Mouse (Mus musculus) heart, postnatal 0 days (tissue): ENCODE measurements around the gene Six1. TPM values are rescaled to one million over a fixed set of nuclear protein-coding genes. Genes with fewer than 3 reads are reported as not detected.
"Not testable (repeated sequence)": the region's sequence is repeated elsewhere in the genome, so short reads cannot be mapped to it uniquely, and the experiment has no call there.

Experiments
- ATAC-seq: fragments of 200-750 bp; cut with Nextera tagmentation; 2 replicates; pipeline ENCODE4 v1.8.0; 2017; ENCODE audit warnings: low read depth, moderate number of reproducible peaks, moderate library complexity; ENCODE audit not compliant: insufficient read depth
- DNase-seq: peaks from one replicate; pipeline ENCODE4 v3.0.0-alpha.2; 2016; ENCODE audit warnings: low spot score
- H3K27ac ChIP-seq: fragments of 300-500 bp; sonication (generic); 2 replicates; pipeline ENCODE4 v1.5.1; 2014; ENCODE audit warnings: low read depth, mild to moderate bottlenecking
- H3K27me3 ChIP-seq: fragments of 300-500 bp; sonication (generic); 2 replicates; pipeline ENCODE4 v1.6.1; 2014; ENCODE audit warnings: low read length, mixed read lengths; ENCODE audit not compliant: control insufficient read depth, insufficient read depth
- H3K36me3 ChIP-seq: fragments of 300-500 bp; sonication (generic); replicated peaks from 2 replicates; pipeline ENCODE4 v1.6.1; 2014; ENCODE audit warnings: low read length, mixed read lengths; ENCODE audit not compliant: control insufficient read depth, insufficient read depth
- H3K4me1 ChIP-seq: fragments of 300-500 bp; sonication (generic); 2 replicates; pipeline ENCODE4 v1.6.1; 2014; ENCODE audit warnings: antibody characterized with exemption; ENCODE audit not compliant: control insufficient read depth, insufficient read depth
- H3K4me2 ChIP-seq: fragments of 300-500 bp; sonication (generic); 2 replicates; pipeline ENCODE4 v1.6.1; 2014; ENCODE audit warnings: low read depth, mild to moderate bottlenecking, low read length, moderate library complexity
- H3K4me3 ChIP-seq: fragments of 300-500 bp; sonication (generic); 2 replicates; pipeline ENCODE4 v1.5.1; 2014; ENCODE audit warnings: low read depth, low read length
- H3K9ac ChIP-seq: fragments of 300-500 bp; sonication (generic); replicated peaks from 2 replicates; pipeline ENCODE4 v1.6.1; 2014; ENCODE audit warnings: low read depth, low read length, mixed read lengths
- H3K9me3 ChIP-seq: fragments of 300-500 bp; sonication (generic); replicated peaks from 2 replicates; pipeline ENCODE4 v1.6.1; 2016; ENCODE audit warnings: low read length; ENCODE audit not compliant: control insufficient read depth
- CTCF ChIP-seq: IDR thresholded peaks from 2 replicates; pipeline ENCODE4 v1.5.1; 2016; ENCODE audit warnings: antibody characterized with exemption, control low read depth, low read depth
- EP300 ChIP-seq: IDR thresholded peaks from 2 replicates; pipeline ENCODE4 v1.6.1; 2016; ENCODE audit warnings: antibody characterized with exemption, low read depth
- WGBS: fragments of 180-500 bp; shearing (Covaris S2); extraction: QIAGEN DNeasy Blood & Tissue Kit; methylation state at CpG from one replicate; pipeline ENCODE4 v1.1.7; 2014; 5-methylcytosine and 5-hydroxymethylcytosine counted together
- polyA plus RNA-seq: library from polyadenylated mRNA; unstranded; fragments of >200 nt; fragmentation: Nextera tagmentation; extraction: Ambion mirVana; gene quantifications from 2 replicates; pipeline ENCODE4 v1.2.1, GENCODE M21; 2015
- total RNA-seq: library from RNA; depleted of rRNA; stranded (reverse); fragments of >200 nt; gene quantifications from 2 replicates; pipeline ENCODE4 v1.2.3, GENCODE M21; 2014; ENCODE audit warnings: low replicate concordance; rRNA removed

Gene Six1
- total and polyA plus RNA-seq, 2 experiments from 2014 or later: 0.38 TPM; not detected in 1

DNA sequence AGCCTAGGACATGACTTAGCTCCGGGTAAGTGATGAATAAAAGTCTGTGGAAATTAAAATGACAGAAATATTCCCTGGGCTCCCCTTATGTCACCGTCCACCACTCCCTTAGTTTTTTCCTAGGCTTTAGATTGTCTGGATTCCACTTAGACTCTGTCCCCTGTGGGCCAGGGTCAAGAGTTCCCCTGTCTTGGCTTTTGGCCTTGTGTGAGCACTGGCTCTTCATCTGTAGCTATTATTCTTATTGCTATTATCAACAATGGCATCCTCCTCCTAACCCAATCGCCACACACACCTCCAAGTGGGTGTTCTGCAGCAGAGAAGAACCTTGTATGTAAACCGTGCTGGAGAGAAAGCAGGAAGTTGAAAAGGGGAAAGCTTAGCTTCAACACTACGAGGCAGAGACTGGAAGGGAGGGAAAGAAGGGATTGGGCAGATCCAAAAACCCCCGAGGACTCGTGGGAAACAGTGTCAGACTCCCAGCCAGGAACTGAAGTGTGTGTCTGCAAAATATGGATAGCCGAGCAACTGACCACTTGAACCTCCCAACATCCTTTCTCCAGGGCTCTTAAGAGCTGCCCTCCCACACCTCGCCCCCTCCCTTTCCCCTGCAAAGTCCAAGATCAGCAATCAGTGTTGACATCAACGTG, 41.4 kb downstream of the Six1 start:
- DNase-seq: peak; percentile 46
- H3K27ac ChIP-seq: peak overlapping the region; percentile 36; the same call in 1 of the 2 replicates
- H3K36me3 ChIP-seq: no peaks in the 10 kb centered on the region
- 27% methylated on average over 10 of the region's 10 CpGs for WGBS
- 0 out of 2 replicates have a peak, but pooled peaks cover 3% of the 10 kb centered on the region for H3K4me1 ChIP-seq
- ATAC-seq: peak; percentile 55; the same call in 1 of the 2 replicates
- no peak for TF ChIP-seq CTCF
- no peak for TF ChIP-seq EP300
- no peak overlapping the region for H3K9ac ChIP-seq
- no peak overlapping the region for H3K4me3 ChIP-seq
- H3K27me3 ChIP-seq: no peaks in the 10 kb centered on the region
- no peaks in the 10 kb centered on the region for H3K9me3 ChIP-seq
- no peak overlapping the region for H3K4me2 ChIP-seq

DNA sequence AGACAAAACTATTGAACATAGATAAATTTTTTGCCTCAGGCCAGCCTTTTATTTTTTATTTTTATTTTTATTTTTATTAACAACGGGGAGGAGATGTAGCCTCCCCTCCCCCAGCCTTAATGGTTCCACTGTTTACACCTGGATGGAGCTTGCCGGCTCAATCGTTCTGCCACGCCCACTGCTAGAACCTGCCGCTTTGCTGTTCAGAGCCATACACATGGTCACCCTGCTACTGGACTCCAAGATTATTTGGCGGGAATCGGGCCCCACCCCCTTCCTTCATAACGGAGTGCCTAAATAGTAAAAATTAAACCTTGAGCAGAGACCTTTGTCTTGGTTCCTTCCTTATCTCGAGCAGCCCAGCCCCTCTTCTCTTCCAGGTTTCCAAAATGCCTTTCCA, 50.8 kb downstream of the Six1 start:
- WGBS: 40% methylated on average over 9 of the region's 9 CpGs
- not testable (repeated sequence) for H3K9me3 ChIP-seq, H3K27ac ChIP-seq, H3K4me2 ChIP-seq, DNase-seq, H3K9ac ChIP-seq, ATAC-seq, H3K4me1 ChIP-seq, H3K4me3 ChIP-seq, H3K36me3 ChIP-seq, H3K27me3 ChIP-seq

DNA sequence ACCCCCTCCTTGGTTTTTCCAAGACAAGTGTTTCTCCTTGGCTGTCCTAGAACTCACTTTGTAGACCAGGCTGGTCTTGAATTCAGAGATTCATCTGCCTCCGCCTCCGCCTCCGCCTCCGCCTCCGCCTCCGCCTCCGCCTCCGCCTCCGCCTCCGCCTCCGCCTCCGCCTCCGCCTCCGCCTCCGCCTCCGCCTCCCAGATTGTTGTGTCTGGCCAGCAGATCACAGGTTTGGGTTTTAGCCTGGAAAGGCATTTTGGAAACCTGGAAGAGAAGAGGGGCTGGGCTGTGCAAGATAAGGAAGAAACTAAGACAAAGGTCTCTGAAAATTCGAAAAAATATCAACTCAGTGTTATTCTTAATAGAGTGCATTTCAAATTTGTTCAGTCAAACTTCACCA, 51.4 kb downstream of the Six1 start:
- not testable (repeated sequence) for H3K9ac ChIP-seq, H3K27me3 ChIP-seq, H3K9me3 ChIP-seq, ATAC-seq, DNase-seq, H3K4me1 ChIP-seq, H3K4me3 ChIP-seq, H3K36me3 ChIP-seq, H3K4me2 ChIP-seq, H3K27ac ChIP-seq
- 40% methylated on average over 17 of the region's 17 CpGs for whole genome bisulfite sequencing

DNA sequence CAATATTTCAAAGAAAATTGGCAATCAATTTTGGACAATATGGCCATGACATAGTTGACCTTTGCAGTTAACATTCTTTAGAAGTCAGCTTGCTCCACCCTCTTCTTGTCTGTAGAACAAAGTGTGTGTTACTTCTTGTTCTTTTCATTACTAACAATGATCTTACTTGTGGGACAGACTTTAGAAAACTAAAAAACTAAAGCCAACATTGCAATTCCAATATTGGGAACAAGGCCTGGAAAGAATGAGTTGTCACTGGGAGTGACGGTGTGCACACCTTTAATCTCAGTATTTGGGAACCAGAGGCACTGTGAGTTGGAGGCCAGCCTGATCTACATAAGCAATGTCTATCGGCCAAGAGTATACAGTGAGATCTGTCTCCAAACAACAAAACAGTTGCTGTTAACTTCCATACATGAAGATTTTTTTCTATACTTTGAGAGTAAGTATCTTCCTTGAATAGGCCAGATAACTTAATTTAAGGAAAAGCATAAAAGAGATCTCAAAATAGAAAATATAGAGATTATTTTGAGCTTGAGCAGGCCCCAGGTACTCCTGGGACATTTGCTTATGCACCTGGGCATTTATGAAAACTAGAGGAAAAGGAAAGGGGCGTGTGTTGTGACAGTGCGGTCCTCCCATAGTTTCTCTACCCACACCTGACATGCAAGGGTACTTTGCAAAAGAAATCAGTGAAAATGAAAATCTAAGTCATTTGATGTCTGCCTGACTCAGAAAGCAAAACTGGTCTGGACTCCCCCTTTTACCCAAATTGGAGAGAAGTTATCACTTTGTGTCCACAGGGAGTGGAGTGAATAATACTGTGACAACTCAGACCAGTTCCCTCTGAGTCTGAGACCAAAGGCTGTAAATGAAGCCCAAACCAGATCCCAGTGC, 55.3 kb downstream of the Six1 start:
- no peak for TF ChIP-seq CTCF
- no peak for TF ChIP-seq EP300
- Histone ChIP-seq H3K9me3 (no peaks in the 10 kb centered on the region), H3K27ac (no peak overlapping the region), H3K4me2 (no peak overlapping the region), H3K27me3 (no peaks in the 10 kb centered on the region), H3K9ac (no peak overlapping the region), H3K4me3 (no peak overlapping the region), H3K36me3 (no peaks in the 10 kb centered on the region), H3K4me1 (no peaks in the 10 kb centered on the region)
- DNase-seq: no peak
- ATAC-seq: no peak
- 89% methylated on average over 4 of the region's 4 CpGs for WGBS

DNA sequence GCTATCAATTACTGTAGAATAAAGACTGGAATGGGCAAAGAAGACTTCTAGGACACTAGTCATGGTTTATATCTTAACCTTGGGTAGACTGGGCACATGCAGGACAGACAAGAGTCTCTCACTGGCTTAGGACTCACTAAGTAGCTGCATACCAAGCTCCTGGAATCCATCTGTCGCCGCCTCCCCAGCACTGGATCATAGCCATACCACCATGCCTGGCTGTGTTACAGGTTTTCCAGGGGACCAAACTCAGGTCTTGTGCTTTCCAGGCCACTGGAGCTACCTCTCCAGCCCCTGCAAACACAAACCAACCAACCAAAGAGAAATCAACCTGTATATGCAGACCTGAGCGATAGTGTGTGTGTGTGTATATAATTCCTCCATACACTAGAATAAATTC, 57.0 kb downstream of the Six1 start:
- TF ChIP-seq CTCF: no peak
- no peak for TF ChIP-seq EP300
- no peak overlapping the region for H3K4me2 ChIP-seq
- no peak overlapping the region for H3K9ac ChIP-seq
- H3K27ac ChIP-seq: no peak overlapping the region
- H3K27me3 ChIP-seq: no peaks in the 10 kb centered on the region
- no peaks in the 10 kb centered on the region for H3K9me3 ChIP-seq
- H3K4me3 ChIP-seq: no peak overlapping the region
- DNase-seq: no peak
- no peaks in the 10 kb centered on the region for H3K4me1 ChIP-seq
- whole genome bisulfite sequencing: 62% methylated on average over 3 of the region's 3 CpGs
- H3K36me3 ChIP-seq: no peaks in the 10 kb centered on the region
- ATAC-seq: no peak

Other genes starting within 250 kb of the Six1 start
- gene Six6, start 114.0 kb downstream of the Six1 start, total RNA-seq: not detected in 2 replicates
- not detected in 2 replicates for gene Six6, start 114.0 kb downstream of the Six1 start, polyA plus RNA-seq
- not detected in 2 replicates for gene 4930447C04Rik, start 113.1 kb downstream of the Six1 start, total RNA-seq
- 0.32 and 0.63 TPM in 2 replicates for gene 4930447C04Rik, start 113.1 kb downstream of the Six1 start, polyA plus RNA-seq
- gene Six4, start 59.6 kb upstream of the Six1 start, total RNA-seq: 2.2 and 4.6 TPM in 2 replicates
- gene Six4, start 59.6 kb upstream of the Six1 start, polyA plus RNA-seq: 0.44 and 0.52 TPM in 2 replicates
- 11.1 and 28.2 TPM in 2 replicates for gene Mnat1, start 69.8 kb upstream of the Six1 start, total RNA-seq
- 19.6 and 20.7 TPM in 2 replicates for gene Mnat1, start 69.8 kb upstream of the Six1 start, polyA plus RNA-seq
- 5.6 and 8.6 TPM in 2 replicates for gene Trmt5, start 232.8 kb upstream of the Six1 start, total RNA-seq
- gene Trmt5, start 232.8 kb upstream of the Six1 start, polyA plus RNA-seq: 21.2 and 26.6 TPM in 2 replicates
- gene Slc38a6, start 232.9 kb upstream of the Six1 start, total RNA-seq: 8.8 and 19.2 TPM in 2 replicates
- 2.7 and 3.8 TPM in 2 replicates for gene Slc38a6, start 232.9 kb upstream of the Six1 start, polyA plus RNA-seq